Mouse (Mus musculus): ENCODE measurements at regions not wholly inside any gene's neighbourhood (a gene's known extent, or its start where the extent isn't known, plus 50 kb on each side); places are given as distances from the start of the nearest gene placed in this dataset.

DNA sequence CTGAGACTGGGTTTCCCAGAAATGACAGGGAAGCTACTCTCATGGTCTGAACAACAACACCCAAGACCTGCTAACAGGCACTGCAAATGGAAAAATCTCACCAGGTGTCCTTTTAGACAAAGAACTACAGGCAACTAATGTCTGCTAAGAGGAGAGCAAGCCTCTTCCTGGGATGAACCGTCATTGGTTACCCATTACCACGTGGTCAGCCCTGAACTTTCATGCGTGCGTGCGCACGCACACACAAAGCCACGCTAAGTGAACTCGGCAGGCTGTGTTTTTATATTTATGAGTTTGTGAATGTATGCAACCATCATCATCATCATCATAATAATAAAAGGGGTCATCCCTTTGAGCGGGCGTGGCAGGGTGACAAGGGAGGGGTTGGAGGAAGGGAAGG, 315.0 kb upstream of the Tbx3 start:
- no peak for DNase-seq (ENCODE audit: low spot score)

DNA sequence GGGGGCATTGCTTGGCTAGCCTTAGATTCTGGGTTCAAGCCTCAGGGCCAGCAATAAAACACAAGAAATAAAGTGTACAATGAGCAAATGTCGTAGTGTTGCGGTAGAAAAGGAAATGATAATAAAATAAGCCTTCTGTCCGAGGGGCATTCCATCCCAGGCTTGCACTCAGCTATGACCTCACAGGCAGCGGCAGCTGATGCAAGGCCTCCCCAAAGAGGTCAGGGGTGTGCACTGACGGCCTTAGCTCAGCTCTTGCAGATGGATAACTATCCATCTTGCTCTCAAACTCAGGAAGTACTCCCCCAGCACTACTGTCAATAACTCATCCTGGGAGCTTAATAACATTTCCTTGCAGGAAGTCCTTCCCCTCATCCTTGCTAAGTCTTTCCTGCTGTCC, 314.4 kb upstream of the Tbx3 start:
- no peak for DNase-seq (ENCODE audit: low spot score)

DNA sequence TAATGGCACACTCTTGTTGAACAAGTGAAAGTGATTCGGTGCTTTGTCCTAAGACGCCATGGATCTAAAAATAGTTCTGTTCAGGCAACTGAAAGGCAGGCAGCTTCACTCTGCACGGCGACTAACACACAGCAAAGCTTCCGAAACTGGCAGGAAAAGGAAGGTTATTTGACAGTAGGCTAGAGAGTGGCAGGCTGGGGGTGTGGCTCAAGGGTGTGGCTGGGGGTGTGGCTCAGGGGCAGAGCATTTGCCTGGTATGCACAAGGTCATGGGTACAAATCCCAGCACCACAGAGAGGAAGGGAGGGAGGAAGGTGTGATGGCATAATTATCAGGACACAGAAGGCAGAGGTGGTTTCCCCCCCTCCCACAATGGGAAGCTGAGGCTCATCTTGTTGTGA, 310.8 kb upstream of the Tbx3 start:
- no peak for DNase-seq (ENCODE audit: low spot score)

DNA sequence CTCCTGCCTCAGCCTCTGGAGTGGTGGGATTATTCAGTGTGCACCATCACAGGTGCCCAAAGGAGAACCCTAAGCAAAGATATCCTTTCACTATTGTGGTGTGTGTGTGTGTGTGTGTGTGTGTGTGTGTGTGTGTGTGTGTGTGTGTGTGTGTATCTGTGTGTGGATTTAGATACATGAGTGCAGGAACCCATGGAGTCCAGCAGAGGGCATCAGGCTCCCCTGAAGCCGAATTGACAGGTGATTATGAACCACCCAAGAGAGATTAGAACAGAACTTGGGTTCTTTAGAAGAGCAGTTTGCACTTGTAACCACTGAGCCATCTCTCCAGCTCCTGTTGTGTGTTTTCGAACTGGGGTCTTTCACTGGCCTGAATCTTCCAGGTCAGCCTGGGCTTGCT, 310.1 kb upstream of the Tbx3 start:
- no peak for DNase-seq (ENCODE audit: low spot score)

DNA sequence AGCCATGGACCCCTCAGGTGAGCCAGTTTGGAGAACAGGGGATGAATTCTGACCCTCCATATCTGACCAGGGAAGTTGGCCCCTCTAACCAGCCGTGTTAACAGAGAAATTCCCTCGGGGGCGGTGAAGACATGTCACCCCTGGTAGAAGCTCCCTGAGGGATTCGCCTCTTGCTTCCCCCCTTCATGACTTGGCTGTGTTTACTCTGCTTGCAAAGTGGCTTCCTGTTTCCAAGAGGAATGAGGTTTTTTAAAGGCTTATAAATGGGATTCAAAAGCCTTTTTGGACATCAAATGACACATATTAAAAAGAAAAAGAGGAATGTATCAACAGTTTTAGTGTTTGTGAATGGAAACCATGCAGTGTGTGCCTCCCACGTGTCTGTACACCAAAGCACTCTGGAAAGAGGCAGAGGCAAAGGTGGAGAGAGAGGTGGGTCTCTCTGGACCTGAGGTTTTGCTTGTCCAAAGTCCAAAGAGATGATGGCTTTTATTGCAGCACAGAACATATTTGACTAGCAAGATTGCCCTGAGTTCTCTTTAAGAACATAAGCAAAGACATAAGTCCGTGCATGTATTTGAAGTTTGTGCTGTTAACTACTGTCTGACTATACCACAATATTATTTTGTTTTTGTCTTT, 308.9 kb upstream of the Tbx3 start:
- no peak for DNase-seq (ENCODE audit: low spot score)

DNA sequence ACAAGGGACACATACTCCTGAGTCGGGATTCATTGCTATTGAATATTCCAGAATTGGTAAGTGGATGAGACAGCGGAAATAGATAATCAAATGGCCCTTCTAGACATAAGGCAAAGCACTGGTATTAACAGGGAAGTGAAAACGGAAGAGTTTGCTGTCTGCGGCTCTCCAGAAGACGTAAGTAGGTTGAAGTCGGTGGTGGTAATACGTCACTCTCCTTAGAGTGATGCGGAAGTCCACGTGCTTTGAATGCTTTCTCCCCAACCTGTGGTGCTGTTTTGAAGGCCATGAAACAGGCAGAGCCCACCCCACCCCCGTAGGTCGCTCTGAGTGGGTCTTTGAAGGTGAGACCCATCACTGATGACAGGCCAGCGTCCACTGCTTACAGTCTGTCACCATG, 308.0 kb upstream of the Tbx3 start:
- DNase-seq (ENCODE audit: low spot score), result no peak

DNA sequence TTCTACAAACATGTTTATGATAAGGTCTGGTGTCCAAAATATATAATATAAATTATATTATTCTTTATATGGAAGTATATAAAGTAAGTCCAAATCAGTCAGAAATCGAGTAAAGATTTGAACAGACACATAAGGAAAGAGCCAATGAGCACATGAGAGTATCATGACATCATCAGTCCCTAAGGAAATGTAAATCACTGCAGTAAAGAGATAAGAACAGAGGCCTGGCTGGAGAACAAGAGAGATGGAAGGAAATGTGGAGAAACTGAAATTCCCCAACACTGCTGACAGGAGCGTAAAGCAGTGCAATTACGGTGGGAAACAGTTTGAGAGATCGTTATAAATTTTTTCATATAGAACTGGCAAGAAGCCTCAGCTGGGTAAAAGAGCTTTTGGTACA, 306.2 kb upstream of the Tbx3 start:
- DNase-seq (ENCODE audit: low spot score), result no peak

DNA sequence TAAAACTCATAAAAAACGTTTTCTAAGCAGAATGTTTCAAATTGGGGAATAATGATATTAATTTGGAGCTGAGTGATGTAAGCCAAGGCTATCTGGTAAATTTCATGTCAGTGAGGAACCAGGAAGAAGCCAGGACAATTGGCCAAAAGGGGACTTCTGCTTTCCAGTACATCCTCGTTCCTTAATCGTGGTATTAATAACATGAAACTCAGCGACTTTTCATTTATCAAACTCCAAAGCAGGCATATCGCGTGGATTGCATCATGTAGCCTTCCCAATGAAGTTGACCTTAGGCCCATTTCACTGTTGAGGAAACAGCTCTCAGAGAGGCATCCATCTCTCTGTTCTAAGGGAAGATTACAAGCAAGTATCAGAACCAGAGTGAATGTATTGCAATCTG, 305.3 kb upstream of the Tbx3 start:
- DNase-seq (ENCODE audit: low spot score), result no peak

DNA sequence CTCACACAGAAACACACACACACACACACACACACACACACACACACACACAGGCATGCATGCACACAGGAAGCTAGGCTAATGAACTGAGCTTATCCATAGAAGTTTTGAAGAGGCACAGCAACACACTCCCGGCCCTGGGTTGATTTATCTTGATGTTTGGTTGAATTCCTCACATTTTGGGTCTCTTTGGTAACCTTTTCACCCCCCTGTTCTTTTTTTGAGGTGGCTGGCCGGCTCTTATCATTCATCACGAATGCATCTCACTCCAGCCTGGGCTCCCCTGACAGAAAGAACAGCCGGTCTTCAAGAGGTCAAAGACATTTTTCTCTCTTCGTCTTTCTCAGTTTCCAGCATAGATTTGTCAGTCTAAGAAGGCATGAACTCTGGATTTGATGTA, 304.2 kb upstream of the Tbx3 start:
- no peak for DNase-seq (ENCODE audit: low spot score)

DNA sequence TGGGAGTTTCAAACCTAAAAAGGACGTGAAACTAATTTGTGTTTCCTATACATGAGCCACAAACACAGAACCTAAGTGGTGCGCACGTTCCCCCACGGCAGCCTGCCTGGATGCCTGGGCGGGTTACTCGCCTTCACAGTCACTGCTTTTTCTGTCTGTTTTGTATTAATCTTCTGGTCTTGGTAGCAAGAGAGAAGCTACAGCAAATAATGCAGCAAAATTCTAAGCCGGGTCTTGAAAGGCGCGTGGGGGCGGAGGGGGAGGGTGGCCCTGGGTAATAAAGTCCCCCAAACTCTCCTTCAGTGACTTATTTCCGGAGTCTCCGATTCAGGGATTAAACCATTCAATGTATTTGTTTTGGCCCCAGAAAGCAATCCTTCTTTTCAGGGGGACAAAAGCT, 300.0 kb upstream of the Tbx3 start:
- DNase-seq (ENCODE audit: low spot score), result no peak

DNA sequence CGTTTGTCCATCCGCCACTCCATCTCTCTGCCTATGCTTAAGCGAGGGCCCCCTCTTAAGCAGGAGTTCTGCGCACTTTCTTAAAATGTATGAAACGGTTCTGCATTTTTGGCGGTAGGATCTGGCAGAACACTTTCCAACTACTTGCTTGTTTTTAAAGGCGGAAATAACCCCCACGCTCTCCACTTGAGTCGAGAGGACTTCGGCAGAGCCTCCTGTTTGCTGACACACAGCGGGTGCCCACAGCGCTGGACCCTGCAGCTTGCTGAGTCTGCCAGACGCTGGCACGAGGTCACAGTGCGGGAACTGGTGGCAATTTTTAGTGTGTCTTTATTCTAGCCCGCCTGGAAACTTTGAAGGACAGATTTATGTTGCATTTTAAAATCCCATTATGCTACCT, 299.5 kb upstream of the Tbx3 start:
- no peak for DNase-seq (ENCODE audit: low spot score)

DNA sequence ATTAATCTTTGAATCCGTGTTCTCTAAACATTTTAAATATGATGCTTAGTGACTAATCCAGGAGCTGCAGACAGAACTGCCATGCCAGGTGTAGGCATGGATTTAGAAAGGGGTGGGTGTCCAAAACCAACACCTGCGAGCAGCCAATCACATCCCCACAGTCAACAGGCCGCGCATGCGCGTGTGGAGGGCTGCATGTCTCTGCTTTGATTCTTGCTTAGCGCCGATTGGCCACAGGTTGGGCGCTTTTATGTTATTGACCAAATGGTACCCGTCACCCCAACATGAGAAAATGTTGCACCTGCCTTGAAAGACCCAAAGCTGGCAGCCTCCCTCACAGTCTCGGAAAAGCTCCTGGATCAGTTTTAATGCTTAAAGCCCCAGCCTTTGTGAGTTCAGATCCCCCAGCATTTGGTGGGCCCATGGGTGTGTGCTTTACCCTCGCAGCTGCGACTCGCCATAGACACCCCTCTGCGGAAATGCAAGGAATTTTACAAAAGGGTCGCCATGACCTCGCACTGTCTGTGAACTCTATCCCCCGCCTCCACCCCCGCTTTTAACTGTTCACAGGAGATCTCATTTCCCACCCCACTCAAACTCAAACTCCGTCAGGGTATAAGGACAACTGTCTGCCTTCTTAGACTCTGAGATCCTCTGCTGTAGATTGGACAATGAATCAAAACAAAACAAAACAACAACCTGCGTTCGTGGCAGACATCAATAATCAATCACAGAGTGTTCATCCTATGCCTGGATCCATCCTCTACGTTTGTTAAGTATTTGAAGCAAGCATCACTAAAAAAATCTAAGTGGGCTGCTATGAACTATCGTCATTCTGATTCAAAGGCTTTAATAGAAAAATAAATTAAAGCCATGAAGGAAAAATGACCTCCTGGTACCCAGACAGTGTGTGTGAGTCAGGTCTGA, 296.4 kb upstream of the Tbx3 start:
- DNase-seq (ENCODE audit: low spot score), result no peak

DNA sequence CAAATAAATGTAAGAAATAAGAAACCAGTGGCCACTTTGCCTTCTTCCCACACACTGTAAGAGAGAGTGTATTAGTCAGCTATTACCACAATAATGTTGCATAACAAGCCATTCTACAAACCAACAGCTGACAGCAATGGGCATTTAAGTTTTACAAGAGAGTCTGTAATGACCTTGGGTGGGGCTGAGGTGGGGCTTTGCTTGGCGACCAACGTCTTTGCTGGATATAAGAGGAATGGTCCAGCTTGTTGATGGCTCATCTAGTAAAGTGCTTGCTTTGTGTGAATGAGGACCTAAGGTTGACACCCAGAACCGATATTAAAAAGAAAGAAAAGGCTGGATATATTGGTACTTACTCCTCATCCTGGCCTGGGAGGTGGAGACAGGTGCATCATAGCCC, 295.6 kb upstream of the Tbx3 start:
- no peak for DNase-seq (ENCODE audit: low spot score)

DNA sequence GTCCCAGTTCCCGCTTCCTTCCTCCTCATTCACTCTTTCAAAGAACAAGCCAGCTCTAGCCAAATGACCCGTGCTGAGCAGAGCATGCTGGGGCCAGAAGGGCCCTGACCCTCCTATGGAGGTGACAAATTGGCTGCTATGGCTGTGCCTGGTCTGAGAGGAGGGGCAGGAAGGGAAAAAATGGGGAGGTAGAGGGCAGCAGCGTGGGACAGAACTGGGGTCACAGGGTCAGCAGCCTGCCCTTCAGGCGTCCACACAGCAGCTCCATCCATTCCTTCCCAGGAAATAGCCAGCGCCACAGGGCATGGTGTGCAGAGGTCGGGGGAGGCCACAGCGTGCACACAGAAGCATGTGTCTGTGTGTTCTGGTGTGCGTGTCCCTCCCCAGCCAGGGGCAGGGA, 292.2 kb upstream of the Tbx3 start:
- no peak for DNase-seq (ENCODE audit: low spot score)

DNA sequence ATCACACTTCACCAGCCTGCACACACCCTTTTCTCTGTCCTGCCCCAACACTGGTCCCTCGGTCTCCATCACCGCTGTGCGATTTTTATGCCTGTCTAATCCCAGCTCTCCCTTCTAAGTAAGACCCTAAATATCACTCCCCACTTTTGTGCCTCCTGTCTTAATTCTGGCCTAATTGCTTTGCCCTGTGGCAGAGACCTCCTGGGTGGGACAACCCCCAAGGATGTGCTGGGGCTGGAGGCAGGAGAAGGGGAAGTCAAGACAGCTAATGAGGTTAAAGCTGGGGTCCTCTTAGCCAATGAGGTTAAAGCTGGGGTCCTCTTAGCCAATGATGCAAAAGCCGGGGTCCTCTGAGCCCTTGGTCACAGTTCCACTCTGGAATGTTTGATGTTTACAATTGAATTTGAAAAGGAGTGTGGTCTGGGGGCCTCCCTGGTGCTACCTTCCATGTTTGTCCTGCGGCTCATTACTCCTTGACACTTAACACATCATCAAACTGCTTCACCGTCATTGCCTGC, 290.5 kb upstream of the Tbx3 start:
- DNase-seq (ENCODE audit: low spot score), result no peak

DNA sequence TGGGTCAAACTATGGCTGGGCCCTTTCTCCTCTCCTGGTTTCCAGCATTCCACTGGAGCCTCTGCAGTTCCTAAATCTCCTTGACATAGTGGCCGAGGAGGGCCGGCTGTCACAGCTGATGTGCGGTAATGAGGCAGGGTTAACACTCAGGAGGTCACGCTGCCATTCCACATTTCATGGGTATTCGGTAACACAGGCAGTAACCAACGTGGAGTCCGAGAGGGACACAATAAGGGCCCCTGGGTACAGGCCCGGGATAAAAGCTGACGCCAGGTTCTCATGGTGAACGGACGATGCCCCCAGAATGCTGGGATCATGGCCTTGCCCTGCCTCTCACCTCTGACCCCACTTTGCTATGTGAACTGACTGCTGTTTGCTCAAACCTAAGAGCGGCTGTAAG, 289.0 kb upstream of the Tbx3 start:
- no peak for DNase-seq (ENCODE audit: low spot score)

DNA sequence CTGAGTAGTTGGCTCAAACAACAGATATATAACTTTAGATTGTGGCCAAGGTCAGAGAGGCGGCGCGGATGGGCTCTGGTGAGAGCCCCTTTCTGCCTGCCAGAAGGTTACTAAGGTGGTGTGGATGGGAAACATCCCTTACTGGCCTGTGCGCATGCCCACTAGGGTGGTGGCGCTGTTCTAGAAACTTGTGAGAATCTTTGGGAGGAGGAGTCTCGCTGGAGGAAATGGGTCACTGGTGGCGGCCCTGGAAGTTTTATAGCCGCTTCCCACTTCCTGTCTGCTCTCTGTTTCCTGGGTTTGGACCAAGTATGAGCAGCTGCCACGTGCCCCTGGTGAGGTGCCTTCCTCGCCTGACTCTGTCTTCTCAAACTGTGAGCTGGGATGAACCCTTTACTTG, 285.0 kb upstream of the Tbx3 start:
- no peak for DNase-seq (ENCODE audit: low spot score)

DNA sequence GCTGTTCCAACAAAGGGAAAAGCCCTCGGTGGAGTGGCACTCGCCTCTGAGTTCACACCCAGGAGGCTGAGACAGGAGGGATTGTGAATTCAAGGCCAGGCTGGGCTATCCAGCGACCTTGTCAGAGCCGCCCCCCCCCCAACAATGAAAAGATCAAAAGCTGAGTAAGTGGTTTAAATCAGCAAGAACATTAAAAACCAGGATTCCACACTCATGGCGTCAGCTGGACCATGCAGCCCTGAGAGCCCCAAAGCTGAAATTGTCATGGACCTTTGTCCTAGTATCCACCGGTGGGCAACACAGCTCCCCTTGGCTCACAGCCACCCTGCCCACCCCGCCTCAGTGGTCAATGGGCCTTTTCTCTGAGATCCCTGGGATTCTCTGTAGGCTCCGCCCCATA, 283.6 kb upstream of the Tbx3 start:
- DNase-seq (ENCODE audit: low spot score), result no peak

DNA sequence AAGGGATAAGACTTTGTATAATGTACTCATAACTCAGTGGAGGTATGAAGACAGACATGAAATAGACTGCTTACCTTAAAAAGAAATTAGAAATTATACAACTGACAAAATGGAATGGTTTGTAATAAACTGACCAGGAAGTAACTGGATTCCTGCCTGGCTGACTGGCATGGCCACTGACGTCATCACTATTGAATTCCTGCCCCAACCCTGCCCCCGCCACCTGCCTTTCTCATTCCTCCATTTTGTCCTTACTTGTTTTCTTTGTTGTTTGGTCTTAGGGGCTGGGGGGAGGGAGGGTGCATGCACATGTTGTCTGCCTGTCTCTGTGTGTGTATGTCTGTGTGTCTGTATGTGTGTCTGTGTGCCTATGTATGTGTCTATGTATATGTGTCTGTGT, 283.2 kb upstream of the Tbx3 start:
- DNase-seq (ENCODE audit: low spot score), result no peak

DNA sequence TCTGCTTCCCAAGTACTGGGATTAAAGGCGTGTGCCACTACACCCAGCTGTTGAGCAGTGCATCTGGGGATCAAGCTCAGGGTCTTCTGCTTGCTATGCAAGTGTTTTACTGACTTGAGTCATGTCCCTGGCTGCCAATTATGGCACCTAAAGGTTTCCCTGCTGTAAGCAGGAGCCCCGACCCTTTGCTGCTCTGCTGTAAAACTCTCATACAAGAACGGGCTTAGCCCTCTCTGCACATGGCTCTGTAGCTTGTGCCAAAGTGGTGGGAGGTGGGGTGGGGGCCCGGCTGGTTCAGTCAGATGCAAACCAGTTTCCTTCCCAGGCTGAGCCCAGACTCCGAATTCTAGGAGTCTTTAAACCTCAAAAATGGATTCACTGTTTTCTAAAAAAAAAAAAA, 281.6 kb upstream of the Tbx3 start:
- no peak for DNase-seq (ENCODE audit: low spot score)

DNA sequence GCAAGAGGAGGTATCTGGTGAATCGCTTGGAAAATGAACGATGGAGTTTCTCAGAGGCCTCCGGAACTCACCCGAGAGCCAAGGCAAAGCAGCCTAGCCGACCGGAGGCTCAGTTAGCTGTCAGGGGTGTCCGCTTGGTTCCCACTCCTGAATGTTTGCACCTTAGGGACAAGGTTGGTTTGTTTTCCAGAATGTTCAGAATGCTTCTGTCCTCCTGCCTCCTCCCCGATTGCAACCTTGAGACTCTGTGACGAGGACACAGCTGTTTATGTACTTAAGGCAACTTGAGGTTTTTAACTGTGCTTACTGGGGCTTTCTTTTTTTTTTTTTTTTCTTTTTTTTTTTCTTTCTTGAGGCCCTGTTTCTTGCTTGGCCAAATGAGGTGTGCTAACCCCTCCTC, 281.1 kb upstream of the Tbx3 start:
- no peak for DNase-seq (ENCODE audit: low spot score)

DNA sequence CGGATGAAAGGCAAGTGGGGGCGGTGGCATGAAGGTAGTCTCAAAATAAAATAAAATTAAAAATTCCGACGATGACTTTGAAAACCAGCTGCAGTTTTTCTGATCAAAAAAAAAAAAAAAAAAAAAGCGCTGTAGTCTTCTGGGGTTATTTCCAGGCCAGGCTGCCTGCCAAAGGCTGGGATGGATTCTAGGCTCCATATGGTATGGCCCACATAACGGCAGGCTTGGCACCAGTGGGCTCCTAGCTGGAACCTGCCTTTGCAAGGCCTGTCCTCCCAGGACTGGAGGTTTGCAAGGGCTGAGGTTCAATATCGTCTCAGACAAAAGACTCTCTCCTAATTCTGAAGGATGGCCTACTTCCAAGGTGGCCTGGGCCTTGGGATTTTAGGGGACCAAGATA, 280.6 kb upstream of the Tbx3 start:
- DNase-seq (ENCODE audit: low spot score), result no peak

DNA sequence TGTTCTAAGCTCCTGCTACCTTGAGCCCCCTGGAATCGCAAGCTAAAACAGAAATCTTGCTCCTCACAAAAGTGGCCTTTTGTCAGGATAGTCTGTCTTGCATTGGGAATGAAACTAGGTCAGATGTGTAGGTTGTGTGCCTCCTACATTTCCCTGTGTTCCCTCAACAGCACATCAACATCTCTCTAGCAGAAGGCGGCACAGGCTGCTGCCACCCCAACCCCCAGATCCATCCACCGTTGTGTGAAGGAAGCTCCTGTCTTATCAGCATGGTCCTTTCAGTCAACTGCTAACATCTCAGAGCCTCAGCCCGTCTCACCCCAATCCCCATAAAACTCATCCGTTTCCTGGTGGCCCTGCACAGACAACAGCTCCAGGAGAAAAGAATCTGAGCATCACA, 272.0 kb upstream of the Tbx3 start:
- DNase-seq (ENCODE audit: low spot score), result no peak

Data from ovary, adult 18-20 months (tissue).